Mouse (Mus musculus): ENCODE results near the gene Olfr148. TPM values are rescaled to one million over a fixed set of nuclear protein-coding genes. Genes with fewer than 3 reads are reported as not detected.

The Olfr148 gene
- polyA plus RNA-seq, 1 experiment from 2014 or later: not detected

GRCm38 (mm10) chr9:39623783-39624182 lies 13.3 kb downstream of the Olfr148 start:
- H3K36me3 ChIP-seq (ENCODE audit: control insufficient read depth, insufficient read depth, low read length): no peaks in the 10 kb centered on the region
- 94% methylated on average over 3 of the region's 3 CpGs for WGBS
- ATAC-seq: no peak
- no peak overlapping the region for H3K4me3 ChIP-seq (ENCODE audit: low read depth, low read length)
- no peaks in the 10 kb centered on the region for H3K27me3 ChIP-seq (ENCODE audit: control insufficient read depth, insufficient read depth, low read depth, low read length)
- no peak overlapping the region for H3K4me2 ChIP-seq (ENCODE audit: low read length)
- no peak overlapping the region for H3K27ac ChIP-seq (ENCODE audit: low read length)
- no peaks in the 10 kb centered on the region for H3K4me1 ChIP-seq (ENCODE audit: control insufficient read depth, insufficient read depth, low read length)
- H3K9me3 ChIP-seq (replicated peaks; ENCODE audit: control insufficient read depth, low read length, poor library complexity, severe bottlenecking): no peaks in the 10 kb centered on the region
- H3K9ac ChIP-seq (ENCODE audit: low read depth, low read length): no peak overlapping the region

DNA sequence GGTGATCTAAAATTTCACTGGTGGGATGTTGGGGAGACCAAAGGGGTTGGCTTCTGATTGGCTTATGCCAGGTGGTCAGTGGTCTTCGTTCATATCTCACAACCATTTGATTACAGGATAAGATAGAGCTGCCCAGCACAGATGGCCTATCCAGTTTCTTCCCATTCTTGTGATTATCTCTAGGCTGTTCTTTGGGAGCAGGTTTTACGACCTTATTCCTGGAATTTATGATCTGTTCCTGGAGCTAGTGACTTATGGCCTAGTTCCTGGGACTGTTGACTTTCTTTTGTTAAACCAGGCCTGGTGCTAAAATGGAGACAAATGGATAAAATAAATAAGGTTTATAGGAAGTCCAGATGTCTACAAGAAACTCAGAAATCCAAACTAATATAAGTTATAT lies 14.3 kb downstream of the Olfr148 start:
- no peak overlapping the region for H3K4me3 ChIP-seq (ENCODE audit: low read depth, low read length)
- no peak overlapping the region for H3K9ac ChIP-seq (ENCODE audit: low read depth, low read length)
- no peak overlapping the region for H3K4me2 ChIP-seq (ENCODE audit: low read length)
- H3K27ac ChIP-seq (ENCODE audit: low read length): no peak overlapping the region
- H3K4me1 ChIP-seq (ENCODE audit: control insufficient read depth, insufficient read depth, low read length): no peaks in the 10 kb centered on the region
- no peaks in the 10 kb centered on the region for H3K9me3 ChIP-seq (replicated peaks; ENCODE audit: control insufficient read depth, low read length, poor library complexity, severe bottlenecking)
- H3K36me3 ChIP-seq (ENCODE audit: control insufficient read depth, insufficient read depth, low read length): no peaks in the 10 kb centered on the region
- 95% methylated on average over 2 of the region's 2 CpGs for WGBS
- no peak for ATAC-seq
- H3K27me3 ChIP-seq (ENCODE audit: control insufficient read depth, insufficient read depth, low read depth, low read length): no peaks in the 10 kb centered on the region

- ATAC-seq: no peak
- no peaks in the 10 kb centered on the region for H3K9me3 ChIP-seq (replicated peaks; ENCODE audit: control insufficient read depth, low read length, poor library complexity, severe bottlenecking)
- 95% methylated on average over 2 of the region's 2 CpGs for WGBS
- no peak overlapping the region for H3K9ac ChIP-seq (ENCODE audit: low read depth, low read length)
- H3K4me1 ChIP-seq (ENCODE audit: control insufficient read depth, insufficient read depth, low read length): peaks cover 2% of the 10 kb centered on the region; the same call in 1 of the 2 replicates
- no peak overlapping the region for H3K27ac ChIP-seq (ENCODE audit: low read length)
- no peaks in the 10 kb centered on the region for H3K27me3 ChIP-seq (ENCODE audit: control insufficient read depth, insufficient read depth, low read depth, low read length)
- H3K4me2 ChIP-seq (ENCODE audit: low read length): no peak overlapping the region
- H3K36me3 ChIP-seq (ENCODE audit: control insufficient read depth, insufficient read depth, low read length): no peaks in the 10 kb centered on the region
- H3K4me3 ChIP-seq (ENCODE audit: low read depth, low read length): no peak overlapping the region
Measured at GRCm38 (mm10) chr9:39629069-39629468, 18.6 kb downstream of the Olfr148 start.

- peak; percentile 94 for ATAC-seq
- 27% methylated on average over 4 of the region's 4 CpGs for WGBS
- H3K36me3 ChIP-seq (ENCODE audit: control insufficient read depth, insufficient read depth, low read length): no peaks in the 10 kb centered on the region
- no peaks in the 10 kb centered on the region for H3K27me3 ChIP-seq (ENCODE audit: control insufficient read depth, insufficient read depth, low read depth, low read length)
- peak overlapping the region; percentile 89 for H3K27ac ChIP-seq (ENCODE audit: low read length)
- no peak overlapping the region for H3K4me3 ChIP-seq (ENCODE audit: low read depth, low read length)
- H3K4me1 ChIP-seq (ENCODE audit: control insufficient read depth, insufficient read depth, low read length): peaks cover 6% of the 10 kb centered on the region; the same call in 1 of the 2 replicates
- no peaks in the 10 kb centered on the region for H3K9me3 ChIP-seq (replicated peaks; ENCODE audit: control insufficient read depth, low read length, poor library complexity, severe bottlenecking)
- peak overlapping the region; percentile 26; the same call in 1 of the 2 replicates for H3K4me2 ChIP-seq (ENCODE audit: low read length)
- H3K9ac ChIP-seq (ENCODE audit: low read depth, low read length): no peak overlapping the region
Measured at GRCm38 (mm10) chr9:39633913-39634594, 23.6 kb downstream of the Olfr148 start.

DNA sequence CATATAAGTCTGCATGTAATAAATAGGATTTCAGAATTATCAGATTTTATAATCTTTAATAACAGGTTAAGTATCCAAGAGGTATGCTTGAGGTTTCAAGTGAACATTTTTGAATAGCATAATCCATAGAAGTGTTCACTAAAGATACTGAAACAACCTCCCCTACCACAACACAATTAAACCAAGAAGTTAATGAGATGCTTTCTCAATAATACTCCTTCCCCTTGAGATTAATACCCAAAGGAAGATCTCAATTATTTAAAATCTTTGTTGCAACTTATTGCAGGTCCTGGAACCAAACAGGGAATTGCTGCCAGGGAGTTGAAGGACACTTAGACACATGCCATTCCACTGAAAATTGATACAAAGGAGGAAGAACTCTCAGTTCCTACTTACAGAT lies 34.3 kb downstream of the Olfr148 start, which contains the start of gene Olfr961:
TSS of gene Olfr961 (plus strand) at position 301 of the 400 bp plus-strand sequence.
- Histone ChIP-seq H3K4me1 (ENCODE audit: control insufficient read depth, insufficient read depth, low read length) (no peaks in the 10 kb centered on the region), H3K36me3 (ENCODE audit: control insufficient read depth, insufficient read depth, low read length) (no peaks in the 10 kb centered on the region), H3K4me3 (ENCODE audit: low read depth, low read length) (no peak within 1 kb of the TSS), H3K4me2 (ENCODE audit: low read length) (no peak within 1 kb of the TSS), H3K27me3 (ENCODE audit: control insufficient read depth, insufficient read depth, low read depth, low read length) (no peaks in the 10 kb centered on the region), H3K9me3 (replicated peaks; ENCODE audit: control insufficient read depth, low read length, poor library complexity, severe bottlenecking) (no peaks in the 10 kb centered on the region), H3K27ac (ENCODE audit: low read length) (no peak within 1 kb of the TSS), H3K9ac (ENCODE audit: low read depth, low read length) (no peak within 1 kb of the TSS)
- ATAC-seq: no peak

DNA sequence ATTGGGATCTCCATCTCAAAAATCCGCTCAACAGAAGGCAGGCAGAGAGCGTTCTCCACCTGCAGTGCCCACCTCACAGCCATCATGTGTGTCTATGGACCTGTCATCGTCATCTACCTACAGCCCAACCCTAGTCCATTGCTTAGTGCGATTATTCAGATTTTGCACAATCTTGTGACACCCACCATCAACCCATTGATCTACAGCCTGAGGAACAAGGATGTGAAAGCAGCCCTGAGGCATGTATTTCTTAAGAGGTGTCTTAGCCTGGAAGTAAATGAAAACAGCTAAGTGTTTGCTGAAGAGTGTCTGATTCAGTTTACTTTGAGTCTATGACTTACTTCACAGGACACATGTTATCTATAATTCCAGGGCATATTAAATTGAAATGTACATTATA lies 36.9 kb downstream of the Olfr148 start:
- Histone ChIP-seq H3K9me3 (replicated peaks; ENCODE audit: control insufficient read depth, low read length, poor library complexity, severe bottlenecking) (no peaks in the 10 kb centered on the region), H3K27ac (ENCODE audit: low read length) (no peak overlapping the region), H3K9ac (ENCODE audit: low read depth, low read length) (no peak overlapping the region), H3K36me3 (ENCODE audit: control insufficient read depth, insufficient read depth, low read length) (no peaks in the 10 kb centered on the region), H3K4me1 (ENCODE audit: control insufficient read depth, insufficient read depth, low read length) (no peaks in the 10 kb centered on the region), H3K4me3 (ENCODE audit: low read depth, low read length) (no peak overlapping the region), H3K4me2 (ENCODE audit: low read length) (no peak overlapping the region), H3K27me3 (ENCODE audit: control insufficient read depth, insufficient read depth, low read depth, low read length) (no peaks in the 10 kb centered on the region)
- WGBS: 94% methylated on average over 4 of the region's 4 CpGs
- no peak for ATAC-seq

DNA sequence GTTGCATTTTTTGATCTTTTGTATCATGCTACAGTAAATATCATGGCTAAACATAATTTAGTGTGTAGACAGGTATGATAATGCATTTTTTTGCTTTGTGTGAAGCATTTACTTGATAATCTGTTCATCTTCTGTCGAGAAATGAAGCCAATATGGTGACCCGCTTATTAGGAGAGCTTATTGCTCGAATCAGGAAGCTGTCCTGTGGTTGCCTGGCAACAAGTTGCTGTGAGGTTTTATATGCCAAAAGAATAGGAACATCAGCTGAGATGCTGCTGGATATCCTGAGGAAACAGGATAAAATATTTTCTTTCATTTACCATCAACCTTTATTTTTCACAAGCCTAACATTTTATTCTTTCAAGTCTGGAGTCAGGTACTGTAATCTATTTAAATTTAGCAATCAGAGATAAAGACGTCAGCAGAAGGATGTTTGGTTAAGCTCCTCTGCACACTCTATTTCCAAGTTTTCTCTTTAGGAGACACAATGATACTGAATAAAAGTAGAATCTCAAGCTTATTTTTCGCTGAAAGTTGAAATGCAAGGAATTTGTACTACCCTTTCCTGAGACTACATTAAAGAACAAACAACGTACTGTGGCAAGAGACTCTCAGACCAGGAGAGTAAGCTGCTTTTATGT lies 44.4 kb downstream of the Olfr148 start:
- 39% methylated on average over 6 of the region's 6 CpGs for WGBS
- Histone ChIP-seq H3K4me1 (ENCODE audit: control insufficient read depth, insufficient read depth, low read length) (peaks cover 5% of the 10 kb centered on the region), H3K9me3 (replicated peaks; ENCODE audit: control insufficient read depth, low read length, poor library complexity, severe bottlenecking) (no peaks in the 10 kb centered on the region), H3K9ac (ENCODE audit: low read depth, low read length) (no peak overlapping the region), H3K4me2 (ENCODE audit: low read length) (0 out of 2 replicates have a peak overlapping the region, but pooled peaks have one; percentile 6), H3K4me3 (ENCODE audit: low read depth, low read length) (no peak overlapping the region), H3K27ac (ENCODE audit: low read length) (peak overlapping the region; percentile 71), H3K36me3 (ENCODE audit: control insufficient read depth, insufficient read depth, low read length) (no peaks in the 10 kb centered on the region), H3K27me3 (ENCODE audit: control insufficient read depth, insufficient read depth, low read depth, low read length) (no peaks in the 10 kb centered on the region)
- peak; percentile 91 for ATAC-seq

Other genes with a start within 250 kb of the Olfr148 start
- not detected in 2 replicates for gene Olfr951, start 223.2 kb upstream of the Olfr148 start, polyA plus RNA-seq (2015; fragmentation: Nextera tagmentation; extraction: Ambion mirVana)
- not detected in 2 replicates for gene Olfr952, start 183.5 kb upstream of the Olfr148 start, polyA plus RNA-seq (2015; fragmentation: Nextera tagmentation; extraction: Ambion mirVana)
- not detected in 2 replicates for gene Olfr954, start 154.0 kb upstream of the Olfr148 start, polyA plus RNA-seq (2015; fragmentation: Nextera tagmentation; extraction: Ambion mirVana)
- not detected in 2 replicates for gene Olfr955, start 138.7 kb upstream of the Olfr148 start, polyA plus RNA-seq (2015; fragmentation: Nextera tagmentation; extraction: Ambion mirVana)
- not detected in 2 replicates for gene Olfr44, start 116.7 kb upstream of the Olfr148 start, polyA plus RNA-seq (2015; fragmentation: Nextera tagmentation; extraction: Ambion mirVana)
- not detected in 2 replicates for gene Olfr957, start 94.8 kb upstream of the Olfr148 start, polyA plus RNA-seq (2015; fragmentation: Nextera tagmentation; extraction: Ambion mirVana)
- gene Olfr958, start 56.6 kb upstream of the Olfr148 start, polyA plus RNA-seq (2015; fragmentation: Nextera tagmentation; extraction: Ambion mirVana): not detected in 2 replicates
- gene Olfr959, start 35.1 kb upstream of the Olfr148 start, polyA plus RNA-seq (2015; fragmentation: Nextera tagmentation; extraction: Ambion mirVana): not detected in 2 replicates
- gene AW551984, start 6.3 kb upstream of the Olfr148 start, polyA plus RNA-seq (2015; fragmentation: Nextera tagmentation; extraction: Ambion mirVana): 215 and 253 TPM in 2 replicates
- gene Olfr960, start 10.7 kb downstream of the Olfr148 start, polyA plus RNA-seq (2015; fragmentation: Nextera tagmentation; extraction: Ambion mirVana): not detected in 2 replicates
- gene Olfr961, start 34.4 kb downstream of the Olfr148 start, polyA plus RNA-seq (2015; fragmentation: Nextera tagmentation; extraction: Ambion mirVana): not detected in 2 replicates
- gene Olfr963, start 56.5 kb downstream of the Olfr148 start, polyA plus RNA-seq (2015; fragmentation: Nextera tagmentation; extraction: Ambion mirVana): not detected in 2 replicates
- not detected in 2 replicates for gene Olfr149, start 96.5 kb downstream of the Olfr148 start, polyA plus RNA-seq (2015; fragmentation: Nextera tagmentation; extraction: Ambion mirVana)
- gene Olfr965, start 100.7 kb downstream of the Olfr148 start, polyA plus RNA-seq (2015; fragmentation: Nextera tagmentation; extraction: Ambion mirVana): not detected in 2 replicates
- gene Olfr150, start 120.3 kb downstream of the Olfr148 start, polyA plus RNA-seq (2015; fragmentation: Nextera tagmentation; extraction: Ambion mirVana): not detected in 2 replicates
- gene Olfr967, start 135.6 kb downstream of the Olfr148 start, polyA plus RNA-seq (2015; fragmentation: Nextera tagmentation; extraction: Ambion mirVana): not detected in 2 replicates
- not detected in 2 replicates for gene Olfr968, start 172.6 kb downstream of the Olfr148 start, polyA plus RNA-seq (2015; fragmentation: Nextera tagmentation; extraction: Ambion mirVana)
- gene Olfr969, start 180.3 kb downstream of the Olfr148 start, polyA plus RNA-seq (2015; fragmentation: Nextera tagmentation; extraction: Ambion mirVana): not detected in 2 replicates
- gene Olfr970, start 198.2 kb downstream of the Olfr148 start, polyA plus RNA-seq (2015; fragmentation: Nextera tagmentation; extraction: Ambion mirVana): not detected in 2 replicates
- not detected in 2 replicates for gene Olfr971, start 226.2 kb downstream of the Olfr148 start, polyA plus RNA-seq (2015; fragmentation: Nextera tagmentation; extraction: Ambion mirVana)